Mouse (Mus musculus): ENCODE measurements at regions not wholly inside any gene's neighbourhood (a gene's known extent, or its start where the extent isn't known, plus 50 kb on each side); places are given as distances from the start of the nearest gene placed in this dataset.

DNA sequence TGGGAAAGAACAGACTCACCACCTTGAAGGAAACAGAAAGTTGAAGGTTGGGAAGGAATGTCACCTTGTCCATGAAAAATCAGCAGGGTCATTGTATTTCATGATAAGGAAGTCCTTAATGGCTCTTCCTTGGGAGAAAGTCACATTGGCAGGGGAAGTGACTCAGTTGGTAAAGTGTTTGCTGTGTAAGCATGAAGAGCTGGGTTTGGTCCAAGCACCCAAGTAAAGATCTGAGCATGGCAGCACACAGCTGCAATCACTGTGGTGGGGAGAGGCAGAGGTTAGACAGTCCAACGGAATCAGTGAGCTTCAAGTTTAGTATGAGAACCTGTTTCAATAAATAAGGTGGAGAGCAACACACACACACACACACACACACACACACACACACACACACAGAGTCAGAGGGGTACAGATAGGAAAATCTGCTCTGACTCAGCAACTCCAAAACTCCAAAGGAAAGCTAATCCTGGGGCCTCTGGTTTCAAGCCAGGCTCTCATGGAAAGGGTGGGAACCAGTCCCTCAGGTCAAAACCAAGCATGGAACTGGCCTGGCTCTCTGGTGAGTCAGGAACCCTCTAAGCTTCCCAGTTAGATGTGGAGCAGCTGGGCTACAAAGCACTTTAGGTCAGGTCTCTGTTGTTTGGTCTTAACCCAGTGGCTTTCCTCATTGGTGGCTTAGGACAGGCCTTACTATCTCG, 180.2 kb upstream of the Jade1 start:
- H3K27me3 ChIP-seq (ENCODE audit: control insufficient read depth, insufficient read depth, low read length) = no peaks in the 10 kb centered on the region
- peaks cover 3% of the 10 kb centered on the region; the same call in 1 of the 2 replicates for H3K4me1 ChIP-seq (ENCODE audit: control insufficient read depth, insufficient read depth, low read length)
- 89% methylated on average over 2 of the region's 2 CpGs for WGBS
- no peak overlapping the region for H3K27ac ChIP-seq
- intact Hi-C loops (cut with DNase I) = no loop called here
- TF ChIP-seq CTCF (IDR thresholded peaks at IDR 0.05) (no peak), POLR2A (IDR thresholded peaks at IDR 0.05; ENCODE audit: insufficient read depth, low read depth, low read length) (no peak), EP300 (IDR thresholded peaks at IDR 0.05; ENCODE audit: insufficient read depth, low read depth, low read length) (no peak)
- H3K79me2 ChIP-seq (replicated peaks; ENCODE audit: control insufficient read depth, insufficient read depth, low read length) = no peaks in the 10 kb centered on the region
- H3K36me3 ChIP-seq (ENCODE audit: control insufficient read depth, insufficient read depth, low read length) = no peaks in the 10 kb centered on the region
- no peak overlapping the region for H3K4me3 ChIP-seq
- H3K9ac ChIP-seq (ENCODE audit: low read depth, low read length) = no peak overlapping the region
- DNase-seq = peak in 1 of 2 experiments; percentile 34

DNA sequence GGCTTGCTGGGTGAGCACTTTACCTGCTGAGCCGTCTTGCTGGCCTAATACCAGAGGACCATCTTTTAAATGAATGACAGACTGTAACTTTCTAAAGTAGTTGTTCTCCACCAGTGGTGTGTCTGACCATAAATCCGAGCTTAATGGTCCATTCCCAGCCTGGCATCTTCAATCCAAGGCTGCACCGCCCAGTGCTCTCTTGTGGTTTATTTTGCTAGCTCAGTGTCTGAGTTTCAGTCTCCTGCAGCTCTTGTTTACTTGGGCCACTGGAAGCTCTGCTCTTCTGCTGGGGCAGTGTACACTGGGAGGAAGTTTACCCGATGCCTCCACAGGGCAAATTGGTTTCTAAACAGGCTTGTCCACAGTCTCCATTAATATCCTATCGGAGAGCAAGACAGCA, 182.3 kb upstream of the Jade1 start:
- Histone ChIP-seq H3K4me1 (ENCODE audit: control insufficient read depth, insufficient read depth, low read length) (peaks cover 3% of the 10 kb centered on the region; the same call in 1 of the 2 replicates), H3K36me3 (ENCODE audit: control insufficient read depth, insufficient read depth, low read length) (peaks cover 2% of the 10 kb centered on the region; the same call in 1 of the 2 replicates), H3K4me3 (no peak overlapping the region), H3K27ac (no peak overlapping the region), H3K79me2 (replicated peaks; ENCODE audit: control insufficient read depth, insufficient read depth, low read length) (no peaks in the 10 kb centered on the region), H3K27me3 (ENCODE audit: control insufficient read depth, insufficient read depth, low read length) (no peaks in the 10 kb centered on the region), H3K9ac (ENCODE audit: low read depth, low read length) (no peak overlapping the region)
- no peak for DNase-seq
- intact Hi-C loops (cut with DNase I) = no loop called here
- WGBS = 86% methylated on average over 5 of the region's 5 CpGs
- TF ChIP-seq CTCF (IDR thresholded peaks at IDR 0.05) = no peak
- TF ChIP-seq POLR2A (IDR thresholded peaks at IDR 0.05; ENCODE audit: insufficient read depth, low read depth, low read length) = no peak

DNA sequence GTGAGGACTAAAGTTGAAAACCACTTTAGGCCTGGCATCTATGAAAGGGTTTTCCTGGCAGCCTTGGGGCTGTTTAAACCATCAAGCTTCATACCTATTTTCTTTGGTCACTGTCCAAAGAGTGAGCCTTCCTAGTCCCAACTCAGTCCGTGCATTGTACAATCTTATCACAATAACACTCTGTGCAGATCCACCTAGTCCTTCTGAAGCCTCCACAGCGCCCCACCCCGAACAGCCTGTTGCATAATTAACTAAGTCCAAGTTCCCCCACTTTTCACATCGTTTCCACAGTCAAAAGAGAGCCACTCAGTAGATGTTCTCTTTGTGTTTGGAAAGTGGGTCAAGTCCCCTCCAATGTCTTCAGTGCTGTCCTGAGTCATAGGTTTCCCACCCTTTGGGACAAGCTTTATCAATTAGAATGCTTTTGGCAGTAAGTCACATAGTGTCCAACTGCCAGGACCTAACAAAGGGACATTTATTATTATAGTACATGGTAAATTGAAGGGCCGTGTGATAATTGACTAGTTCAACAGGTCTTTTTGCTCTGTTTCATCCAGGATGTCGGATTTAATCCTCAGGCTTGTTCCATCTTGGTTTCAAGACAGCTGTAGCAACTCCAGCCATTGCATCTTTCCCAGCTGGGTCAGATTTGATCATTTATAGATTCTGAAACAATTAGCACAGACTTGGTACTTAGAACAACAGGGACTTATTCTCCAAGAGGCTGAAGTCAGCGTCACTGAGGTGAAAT, 187.0 kb upstream of the Jade1 start:
- peak overlapping the region; percentile 1 for H3K27ac ChIP-seq
- intact Hi-C loops (cut with DNase I) = loop anchor here (5.0 kb wide), 4 partner anchors 39 to 194 kb away; no protein-coding TSS in a partner anchor
- peak in 1 of 2 experiments; percentile 54 for DNase-seq
- no peaks in the 10 kb centered on the region for H3K27me3 ChIP-seq (ENCODE audit: control insufficient read depth, insufficient read depth, low read length)
- H3K36me3 ChIP-seq (ENCODE audit: control insufficient read depth, insufficient read depth, low read length) = peaks cover 4% of the 10 kb centered on the region; the same call in 1 of the 2 replicates
- H3K79me2 ChIP-seq (replicated peaks; ENCODE audit: control insufficient read depth, insufficient read depth, low read length) = no peaks in the 10 kb centered on the region
- TF ChIP-seq POLR2A (IDR thresholded peaks at IDR 0.05; ENCODE audit: insufficient read depth, low read depth, low read length) (no peak), EP300 (IDR thresholded peaks at IDR 0.05; ENCODE audit: insufficient read depth, low read depth, low read length) (no peak), CTCF (IDR thresholded peaks at IDR 0.05) (no peak)
- 36% methylated on average over 7 of the region's 7 CpGs for WGBS
- peaks cover 9% of the 10 kb centered on the region for H3K4me1 ChIP-seq (ENCODE audit: control insufficient read depth, insufficient read depth, low read length)
- no peak overlapping the region for H3K4me3 ChIP-seq
- H3K9ac ChIP-seq (ENCODE audit: low read depth, low read length) = no peak overlapping the region

DNA sequence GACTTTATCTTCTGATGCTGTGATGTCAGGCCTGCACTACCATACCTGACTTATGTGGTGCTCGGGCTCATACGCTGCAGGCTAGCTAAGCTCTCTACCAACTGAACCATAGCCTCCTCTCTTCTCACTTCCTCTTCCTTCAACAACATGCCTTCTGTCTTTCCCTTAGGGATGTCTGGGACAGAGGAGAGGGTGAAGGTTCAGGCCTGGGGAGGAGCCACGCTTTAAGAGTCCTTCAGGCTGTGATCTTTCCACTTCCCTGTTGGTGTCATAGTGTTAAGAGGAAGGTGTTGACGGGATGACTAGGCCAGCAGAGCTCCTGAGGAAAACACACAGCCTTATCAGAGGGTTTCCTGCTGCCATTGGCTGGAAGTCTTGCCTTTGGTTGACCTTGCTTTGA, 188.8 kb upstream of the Jade1 start:
- Histone ChIP-seq H3K79me2 (replicated peaks; ENCODE audit: control insufficient read depth, insufficient read depth, low read length) (no peaks in the 10 kb centered on the region), H3K4me1 (ENCODE audit: control insufficient read depth, insufficient read depth, low read length) (peaks cover 9% of the 10 kb centered on the region), H3K9ac (ENCODE audit: low read depth, low read length) (no peak overlapping the region), H3K4me3 (no peak overlapping the region), H3K36me3 (ENCODE audit: control insufficient read depth, insufficient read depth, low read length) (peaks cover 4% of the 10 kb centered on the region; the same call in 1 of the 2 replicates), H3K27me3 (ENCODE audit: control insufficient read depth, insufficient read depth, low read length) (no peaks in the 10 kb centered on the region), H3K27ac (peak overlapping the region; percentile 78)
- no peak for TF ChIP-seq POLR2A (IDR thresholded peaks at IDR 0.05; ENCODE audit: insufficient read depth, low read depth, low read length)
- peak; percentile 77; the same call in 1 of the 2 replicates for TF ChIP-seq EP300 (IDR thresholded peaks at IDR 0.05; ENCODE audit: insufficient read depth, low read depth, low read length)
- TF ChIP-seq CTCF (IDR thresholded peaks at IDR 0.05) = no peak
- DNase-seq = peak in 1 of 2 experiments; percentile 35
- intact Hi-C loops (cut with DNase I) = loop anchor here (5.0 kb wide), 4 partner anchors 41 to 196 kb away; no protein-coding TSS in a partner anchor
- 51% methylated on average over 4 of the region's 4 CpGs for WGBS

DNA sequence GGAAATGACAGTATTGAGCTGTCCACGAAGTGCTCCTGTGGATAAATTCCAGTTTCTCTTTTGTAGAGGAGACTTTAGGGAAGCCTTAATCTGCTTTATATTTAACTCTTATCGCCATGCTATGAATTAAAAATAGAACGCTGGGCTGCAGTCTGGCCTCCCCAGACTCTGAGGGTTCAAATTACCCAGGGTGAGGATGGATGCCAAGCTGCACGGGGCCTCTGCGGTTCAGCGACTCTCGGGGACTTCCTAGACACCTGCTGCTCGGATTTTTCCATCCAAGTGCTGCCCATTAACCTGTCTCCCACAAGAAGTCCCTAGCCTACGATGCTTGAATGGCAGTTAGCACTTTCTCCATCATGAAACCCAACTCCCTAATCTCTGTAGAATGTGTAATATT, 189.3 kb upstream of the Jade1 start:
- Histone ChIP-seq H3K9ac (ENCODE audit: low read depth, low read length) (no peak overlapping the region), H3K4me1 (ENCODE audit: control insufficient read depth, insufficient read depth, low read length) (peaks cover 9% of the 10 kb centered on the region), H3K27me3 (ENCODE audit: control insufficient read depth, insufficient read depth, low read length) (no peaks in the 10 kb centered on the region), H3K4me3 (no peak overlapping the region), H3K79me2 (replicated peaks; ENCODE audit: control insufficient read depth, insufficient read depth, low read length) (no peaks in the 10 kb centered on the region), H3K27ac (peak overlapping the region; percentile 78), H3K36me3 (ENCODE audit: control insufficient read depth, insufficient read depth, low read length) (peaks cover 4% of the 10 kb centered on the region; the same call in 1 of the 2 replicates)
- TF ChIP-seq CTCF (IDR thresholded peaks at IDR 0.05) = no peak
- no peak for TF ChIP-seq EP300 (IDR thresholded peaks at IDR 0.05; ENCODE audit: insufficient read depth, low read depth, low read length)
- TF ChIP-seq POLR2A (IDR thresholded peaks at IDR 0.05; ENCODE audit: insufficient read depth, low read depth, low read length) = no peak
- peak; percentile 41 to 64 for DNase-seq
- 27% methylated on average over 9 of the region's 9 CpGs for WGBS
- intact Hi-C loops (cut with DNase I) = loop anchor here (5.0 kb wide), 4 partner anchors 41 to 196 kb away; no protein-coding TSS in a partner anchor

Measured in heart, adult 2 months (tissue).